Mouse (Mus musculus) limb, embryonic 15.5 days (tissue): ENCODE results near the gene Ccne1. TPM values are rescaled to one million over a fixed set of nuclear protein-coding genes. Genes with fewer than 3 reads are reported as not detected.

ENCODE experiments used
- ATAC-seq: fragments of 200-750 bp; cut with Nextera tagmentation; 2 replicates; pipeline ENCODE4 v1.8.0; 2017; ENCODE audit warnings: low read depth, moderate TSS enrichment; ENCODE audit not compliant: insufficient number of reproducible peaks, low FRiP score, low TSS enrichment
- H3K27ac ChIP-seq: fragments of 300-500 bp; sonication (generic); 2 replicates; pipeline ENCODE4 v1.5.1; 2015; ENCODE audit warnings: moderate library complexity, mild to moderate bottlenecking, inconsistent platforms
- H3K27me3 ChIP-seq: fragments of 300-500 bp; sonication (generic); 2 replicates; pipeline ENCODE4 v1.6.1; 2015; ENCODE audit warnings: inconsistent platforms
- H3K36me3 ChIP-seq: fragments of 300-500 bp; sonication (generic); 2 replicates; pipeline ENCODE4 v1.6.1; 2015; ENCODE audit warnings: inconsistent platforms
- H3K4me1 ChIP-seq: fragments of 300-500 bp; sonication (generic); 2 replicates; pipeline ENCODE4 v1.6.1; 2015; ENCODE audit warnings: inconsistent platforms
- H3K4me2 ChIP-seq: fragments of 300-500 bp; sonication (generic); 2 replicates; pipeline ENCODE4 v1.6.1; 2015; ENCODE audit warnings: mild to moderate bottlenecking, inconsistent platforms
- H3K4me3 ChIP-seq: fragments of 300-500 bp; sonication (generic); 2 replicates; pipeline ENCODE4 v1.5.1; 2015; ENCODE audit warnings: mild to moderate bottlenecking, inconsistent platforms
- H3K9ac ChIP-seq: fragments of 300-500 bp; sonication (generic); 2 replicates; pipeline ENCODE4 v1.6.1; 2015; ENCODE audit warnings: inconsistent platforms
- H3K9me3 ChIP-seq: fragments of 300-500 bp; sonication (generic); 2 replicates; pipeline ENCODE4 v1.6.1; 2016; ENCODE audit warnings: inconsistent platforms
- WGBS: fragments of 180-500 bp; shearing (Covaris S2); methylation state at CpG from one replicate; pipeline ENCODE4 v1.1.7; 2015; 5-methylcytosine and 5-hydroxymethylcytosine counted together
- polyA plus RNA-seq: library from polyadenylated mRNA; unstranded; fragments of >200 nt; fragmentation: Nextera tagmentation; extraction: Ambion mirVana; gene quantifications from 2 replicates; pipeline ENCODE4 v1.2.1, GENCODE M21; 2015

Gene Ccne1
- polyA plus RNA-seq, 1 experiment from 2014 or later, result 55.6 TPM

GRCm38 (mm10) chr7:38073782-38074181, 33.6 kb downstream of the Ccne1 start:
- H3K27me3 ChIP-seq, result peaks cover 8% of the 10 kb centered on the region; the same call in 1 of the 2 replicates
- no peak for ATAC-seq
- H3K9ac ChIP-seq, result no peak overlapping the region
- H3K4me1 ChIP-seq, result peaks cover 13% of the 10 kb centered on the region; the same call in 1 of the 2 replicates
- H3K36me3 ChIP-seq, result no peaks in the 10 kb centered on the region
- H3K27ac ChIP-seq, result no peak overlapping the region
- no peak overlapping the region for H3K4me2 ChIP-seq
- H3K9me3 ChIP-seq, result no peaks in the 10 kb centered on the region
- H3K4me3 ChIP-seq, result no peak overlapping the region
- 23% methylated on average over 3 of the region's 3 CpGs for WGBS

- ATAC-seq, result no peak
These were observed 36.3 kb downstream of the Ccne1 start for GRCm38 (mm10) chr7:38071065-38071464.

DNA sequence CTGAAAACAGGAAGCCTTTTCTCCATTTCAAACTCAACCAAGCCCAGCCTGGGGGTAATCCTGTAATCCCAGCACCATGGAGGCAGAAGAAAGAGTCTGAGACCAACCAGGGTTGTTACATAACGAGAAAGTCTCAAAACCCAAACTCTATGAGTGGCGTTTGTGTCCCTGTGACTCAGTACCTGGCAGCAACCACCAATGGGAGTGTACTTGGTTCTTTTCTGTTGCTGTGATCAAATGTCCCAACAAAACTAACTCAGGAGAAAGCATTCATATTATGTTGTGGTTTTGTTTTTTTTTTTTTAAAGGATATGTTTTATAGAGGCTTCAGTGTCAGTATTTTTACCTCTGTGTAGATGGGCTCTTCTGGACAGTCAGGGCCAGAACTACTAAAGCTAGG, 36.7 kb downstream of the Ccne1 start:
- no peak overlapping the region for H3K4me3 ChIP-seq
- H3K9me3 ChIP-seq, result no peaks in the 10 kb centered on the region
- 51% methylated on average over 2 of the region's 2 CpGs for WGBS
- no peak overlapping the region for H3K27ac ChIP-seq
- no peaks in the 10 kb centered on the region for H3K36me3 ChIP-seq
- H3K27me3 ChIP-seq, result peaks cover 7% of the 10 kb centered on the region; the same call in 1 of the 2 replicates
- no peak overlapping the region for H3K4me2 ChIP-seq
- no peak overlapping the region for H3K9ac ChIP-seq
- peaks cover 13% of the 10 kb centered on the region; the same call in 1 of the 2 replicates for H3K4me1 ChIP-seq
- ATAC-seq, result no peak

More at GRCm38 (mm10) chr7:38071065-38071464, 36.3 kb downstream of the Ccne1 start:
- no peak overlapping the region for H3K9ac ChIP-seq
- no peak overlapping the region for H3K4me3 ChIP-seq
- H3K4me2 ChIP-seq, result no peak overlapping the region
- H3K9me3 ChIP-seq, result no peaks in the 10 kb centered on the region
- 77% methylated on average over 5 of the region's 5 CpGs for WGBS
- H3K36me3 ChIP-seq, result no peaks in the 10 kb centered on the region
- no peak overlapping the region for H3K27ac ChIP-seq
- H3K27me3 ChIP-seq, result peaks cover 8% of the 10 kb centered on the region; the same call in 1 of the 2 replicates
- peaks cover 13% of the 10 kb centered on the region; the same call in 1 of the 2 replicates for H3K4me1 ChIP-seq

GRCm38 (mm10) chr7:38064431-38064830, 42.9 kb downstream of the Ccne1 start:
- no peaks in the 10 kb centered on the region for H3K27me3 ChIP-seq
- peaks cover 7% of the 10 kb centered on the region for H3K4me1 ChIP-seq
- WGBS, result 51% methylated on average over 4 of the region's 4 CpGs
- H3K9ac ChIP-seq, result no peak overlapping the region
- no peaks in the 10 kb centered on the region for H3K9me3 ChIP-seq
- H3K36me3 ChIP-seq, result no peaks in the 10 kb centered on the region
- H3K27ac ChIP-seq, result no peak overlapping the region
- H3K4me2 ChIP-seq, result no peak overlapping the region
- H3K4me3 ChIP-seq, result no peak overlapping the region
- no peak for ATAC-seq

DNA sequence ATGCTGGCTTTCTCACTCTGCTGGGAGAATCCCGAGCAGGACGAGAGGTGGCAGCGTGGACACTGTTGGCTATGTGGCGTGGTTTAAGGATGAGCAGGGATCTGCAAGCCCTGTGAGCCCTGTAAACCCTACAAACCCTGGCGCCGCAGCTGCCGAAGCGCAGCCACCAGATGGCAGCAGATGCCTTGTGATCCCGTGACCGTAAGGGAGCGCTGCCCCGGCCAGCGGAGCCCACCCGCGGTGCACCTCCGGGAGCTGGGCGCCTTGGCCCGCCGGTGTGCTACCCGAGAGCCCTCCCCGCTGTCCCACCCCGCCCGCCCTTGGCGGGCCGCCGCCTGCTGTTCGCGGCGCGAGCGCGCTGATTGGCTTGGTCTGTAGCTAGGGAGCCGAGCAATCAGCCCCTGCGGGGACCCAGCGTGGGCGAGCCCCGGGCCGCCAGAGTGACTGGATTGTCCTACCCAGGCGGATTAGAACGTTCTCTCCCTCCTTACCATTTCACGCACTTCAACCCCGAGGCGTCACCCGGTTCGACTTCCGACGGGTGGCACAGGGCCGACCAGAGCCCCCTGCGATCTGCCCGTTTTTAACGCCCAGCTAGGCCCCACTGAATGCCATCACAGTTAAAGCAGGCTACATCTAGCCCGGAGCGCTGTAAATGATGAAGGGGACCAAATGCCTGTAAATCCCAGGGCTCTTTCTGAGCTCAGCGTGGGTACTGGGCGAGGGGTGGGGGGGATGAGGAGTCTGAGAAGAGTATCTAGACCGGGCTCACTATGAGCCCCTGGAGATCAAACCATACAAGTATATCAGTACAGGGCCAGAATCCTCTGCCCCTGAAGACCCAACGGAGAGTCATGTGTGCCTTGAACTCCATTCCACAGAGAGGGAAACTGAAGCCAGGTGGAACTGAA, 46.0 kb downstream of the Ccne1 start:
- ATAC-seq, result peak; percentile 87
- 1% methylated on average over 57 of the region's 57 CpGs for WGBS
- H3K4me1 ChIP-seq, result peaks cover 7% of the 10 kb centered on the region
- no peak overlapping the region; the same call in 1 of the 2 replicates for H3K27ac ChIP-seq
- peak overlapping the region; percentile 55 for H3K4me3 ChIP-seq
- no peaks in the 10 kb centered on the region for H3K36me3 ChIP-seq
- no peaks in the 10 kb centered on the region for H3K9me3 ChIP-seq
- peak overlapping the region; percentile 54 for H3K9ac ChIP-seq
- H3K27me3 ChIP-seq, result no peaks in the 10 kb centered on the region
- peak overlapping the region; percentile 89 for H3K4me2 ChIP-seq

DNA sequence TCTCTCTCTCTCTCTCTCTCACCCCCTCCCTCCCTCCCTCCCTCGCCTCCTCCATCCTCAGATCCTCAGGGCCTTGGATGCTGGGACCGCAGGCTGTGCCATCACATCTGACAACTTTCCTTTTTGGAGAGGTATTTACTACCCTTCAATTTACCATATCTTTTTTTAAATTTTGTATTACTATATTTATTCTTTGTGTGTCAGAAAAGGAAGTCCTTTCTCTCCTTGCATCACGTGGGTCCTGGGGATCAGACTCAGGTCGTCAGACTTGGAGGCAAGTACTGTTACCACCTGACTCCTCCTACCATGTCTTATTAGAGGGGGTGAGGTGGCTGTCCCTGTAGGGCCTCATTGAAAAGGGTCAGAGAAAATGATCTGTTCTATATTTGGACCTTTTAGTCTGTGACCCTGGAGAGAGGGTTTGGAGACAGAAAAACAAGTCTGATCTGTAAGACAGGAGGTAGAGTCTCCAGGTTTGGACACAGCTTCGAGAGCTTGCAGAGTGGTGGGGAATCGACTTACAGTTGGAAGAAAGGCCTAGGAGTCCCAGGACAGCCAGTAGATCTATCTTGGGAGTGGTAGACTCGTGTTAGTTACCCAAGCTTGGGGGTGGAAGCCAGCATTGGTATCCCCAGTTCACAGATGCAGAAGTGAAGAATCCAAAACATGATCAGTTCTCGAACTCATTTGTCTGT, 47.6 kb downstream of the Ccne1 start:
- Histone ChIP-seq H3K4me3 (no peak overlapping the region), H3K27me3 (no peaks in the 10 kb centered on the region), H3K9ac (no peak overlapping the region), H3K27ac (no peak overlapping the region), H3K36me3 (no peaks in the 10 kb centered on the region), H3K4me1 (peaks cover 7% of the 10 kb centered on the region), H3K4me2 (no peak overlapping the region), H3K9me3 (no peaks in the 10 kb centered on the region)
- no peak for ATAC-seq
- WGBS, result 65% methylated on average over 8 of the region's 8 CpGs

DNA sequence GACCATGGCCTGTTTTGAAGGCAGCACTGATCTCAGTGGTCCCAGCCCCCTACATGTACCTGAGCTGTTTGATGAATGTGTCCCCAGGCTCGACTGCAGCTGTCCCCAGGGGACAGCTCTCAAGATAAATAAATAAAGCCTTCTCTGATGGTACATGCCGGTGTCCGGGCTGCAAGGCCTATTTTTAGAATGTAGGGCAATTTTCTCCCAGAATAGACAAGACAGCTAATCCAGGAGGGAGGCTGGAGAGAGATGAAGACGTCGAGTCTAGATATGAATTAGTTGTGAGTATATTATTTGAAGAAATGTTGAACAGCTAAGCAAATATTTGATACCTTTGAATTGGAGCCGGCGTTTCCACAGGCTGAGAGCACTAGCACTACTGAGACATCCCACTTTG, 48.2 kb downstream of the Ccne1 start:
- H3K9me3 ChIP-seq, result no peaks in the 10 kb centered on the region
- ATAC-seq, result no peak
- 54% methylated on average over 7 of the region's 7 CpGs for WGBS

GRCm38 (mm10) chr7:38055996-38056395, 51.3 kb downstream of the Ccne1 start:
- H3K4me1 ChIP-seq, result peaks cover 2% of the 10 kb centered on the region
- ATAC-seq, result no peak

More for the DNA sequence above, 48.2 kb downstream of the Ccne1 start:
- H3K4me3 ChIP-seq, result no peak overlapping the region
- H3K9ac ChIP-seq, result no peak overlapping the region
- no peaks in the 10 kb centered on the region for H3K36me3 ChIP-seq
- no peak overlapping the region for H3K27ac ChIP-seq
- H3K4me2 ChIP-seq, result no peak overlapping the region
- peaks cover 7% of the 10 kb centered on the region for H3K4me1 ChIP-seq
- no peaks in the 10 kb centered on the region for H3K27me3 ChIP-seq

DNA sequence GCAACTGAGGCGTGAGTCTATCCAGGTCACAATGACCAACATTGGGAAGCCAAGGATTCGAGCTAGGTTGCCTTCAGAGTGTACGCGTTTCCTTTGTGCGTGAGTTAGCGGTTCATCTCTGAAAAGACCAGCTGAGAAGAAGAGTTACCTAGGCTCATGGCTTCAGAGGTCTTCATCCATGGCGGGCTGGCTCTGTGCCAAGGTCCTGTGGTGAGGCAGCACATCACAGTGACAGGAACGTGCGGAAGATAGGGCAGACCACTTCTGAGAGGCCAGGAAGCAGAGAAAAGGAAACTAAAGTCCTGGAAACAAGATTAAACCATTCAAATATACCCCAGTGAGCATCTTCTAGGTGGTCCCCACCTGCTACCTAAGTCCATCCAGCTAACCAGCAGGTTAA, 53.1 kb downstream of the Ccne1 start:
- 88% methylated on average over 9 of the region's 9 CpGs for WGBS

More at GRCm38 (mm10) chr7:38055996-38056395, 51.3 kb downstream of the Ccne1 start:
- no peaks in the 10 kb centered on the region for H3K27me3 ChIP-seq
- no peak overlapping the region for H3K9ac ChIP-seq
- no peaks in the 10 kb centered on the region for H3K36me3 ChIP-seq
- H3K4me2 ChIP-seq, result no peak overlapping the region
- 75% methylated on average over 2 of the region's 2 CpGs for WGBS
- H3K27ac ChIP-seq, result no peak overlapping the region
- H3K9me3 ChIP-seq, result no peaks in the 10 kb centered on the region
- H3K4me3 ChIP-seq, result no peak overlapping the region

More for the DNA sequence above, 53.1 kb downstream of the Ccne1 start:
- H3K27ac ChIP-seq, result no peak overlapping the region
- H3K9ac ChIP-seq, result no peak overlapping the region
- no peaks in the 10 kb centered on the region for H3K9me3 ChIP-seq
- no peaks in the 10 kb centered on the region for H3K36me3 ChIP-seq
- H3K27me3 ChIP-seq, result no peaks in the 10 kb centered on the region
- H3K4me1 ChIP-seq, result no peaks in the 10 kb centered on the region
- no peak overlapping the region for H3K4me2 ChIP-seq
- no peak for ATAC-seq
- H3K4me3 ChIP-seq, result no peak overlapping the region

Other genes with a start within 250 kb of the Ccne1 start
- gene Uri1, start 84.0 kb downstream of the Ccne1 start, polyA plus RNA-seq, result 35.7 and 36.8 TPM in 2 replicates
- 16.5 and 17.6 TPM in 2 replicates for gene 1600014C10Rik, start 75.7 kb upstream of the Ccne1 start, polyA plus RNA-seq
- 5.4 and 7.2 TPM in 2 replicates for gene Plekhf1, start 120.5 kb upstream of the Ccne1 start, polyA plus RNA-seq
- gene Pop4, start 163.9 kb upstream of the Ccne1 start, polyA plus RNA-seq, result 54.6 and 55.0 TPM in 2 replicates